Mouse (Mus musculus) lung, adult 2 months (tissue): ENCODE measurements around the gene Aqr.

ENCODE experiments used
- CTCF ChIP-seq: fragments of 200-500 bp; IDR thresholded peaks from 2 replicates; pipeline ENCODE4 v1.5.1; 2011; ENCODE audit warnings: mild to moderate bottlenecking, low read length, control low read depth; ENCODE audit not compliant: insufficient read depth
- POLR2A ChIP-seq: fragments of 200-500 bp; IDR thresholded peaks from 2 replicates; pipeline ENCODE4 v1.6.1; 2011; ENCODE audit warnings: low read depth, mild to moderate bottlenecking, control low read depth, low read length, borderline replicate concordance; ENCODE audit errors: extremely low read depth

GRCm38 (mm10) chr2:114117665-114118064 lies 69.2 kb downstream of the Aqr start:
- TF ChIP-seq POLR2A (no peak), CTCF (no peak)
